Mouse (Mus musculus) CD4-positive, CD25-positive, alpha-beta regulatory T cell, adult 2 months (primary cell): ENCODE measurements at regions not wholly inside any gene's neighbourhood (a gene's known extent, or its start where the extent isn't known, plus 50 kb on each side); places are given as distances from the start of the nearest gene placed in this dataset.

Source experiments
- DNase-seq: peaks from one replicate; pipeline ENCODE4 v3.0.0-alpha.2; 2012; ENCODE audit warnings: low read depth, low spot score

GRCm38 (mm10) chr2:128523425-128524108 is 67.4 kb upstream of the Spdye4c start:
- DNase-seq, result no peak

DNA sequence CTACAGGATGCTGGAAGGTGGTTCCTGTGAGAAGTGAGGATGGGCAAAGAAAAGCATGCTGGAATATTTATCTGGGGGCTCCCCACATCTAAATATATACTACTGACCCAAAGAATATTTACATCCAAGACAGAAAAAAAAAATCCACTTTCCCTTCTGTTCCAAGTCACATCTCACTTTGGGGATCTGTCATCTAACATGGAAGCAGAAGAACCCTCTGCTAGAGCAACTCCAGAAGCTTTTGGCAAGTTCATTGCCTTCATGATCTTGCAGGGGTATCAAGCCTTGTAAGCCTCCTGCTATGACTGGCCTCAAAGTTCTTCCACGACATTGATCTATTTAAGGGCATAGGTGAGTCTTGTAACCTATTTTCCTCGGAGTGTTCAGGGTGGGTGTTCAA is 64.9 kb upstream of the Spdye4c start:
- no peak for DNase-seq

- no peak for DNase-seq
Observed at GRCm38 (mm10) chr2:128526883-128527344, 64.1 kb upstream of the Spdye4c start.

DNA sequence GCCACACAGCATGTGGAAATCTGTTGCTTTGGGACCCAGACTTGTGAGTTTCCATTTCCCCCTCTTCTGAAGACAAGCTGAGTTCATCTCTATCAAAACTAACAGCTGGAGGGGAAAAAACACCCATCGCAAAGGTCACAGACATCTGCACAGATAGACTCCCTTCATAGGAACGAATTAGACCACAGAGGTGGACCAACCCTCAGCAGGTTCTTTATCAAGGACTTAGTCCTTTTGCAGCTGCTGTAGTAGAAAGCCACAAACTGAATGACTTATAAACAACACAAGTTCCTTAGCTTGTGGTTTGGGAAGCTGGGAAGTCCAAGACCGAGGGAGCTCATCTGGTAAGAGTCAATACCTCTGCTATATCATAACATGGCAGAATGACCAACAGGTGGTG is 54.7 kb upstream of the Spdye4c start:
- DNase-seq, result no peak

DNA sequence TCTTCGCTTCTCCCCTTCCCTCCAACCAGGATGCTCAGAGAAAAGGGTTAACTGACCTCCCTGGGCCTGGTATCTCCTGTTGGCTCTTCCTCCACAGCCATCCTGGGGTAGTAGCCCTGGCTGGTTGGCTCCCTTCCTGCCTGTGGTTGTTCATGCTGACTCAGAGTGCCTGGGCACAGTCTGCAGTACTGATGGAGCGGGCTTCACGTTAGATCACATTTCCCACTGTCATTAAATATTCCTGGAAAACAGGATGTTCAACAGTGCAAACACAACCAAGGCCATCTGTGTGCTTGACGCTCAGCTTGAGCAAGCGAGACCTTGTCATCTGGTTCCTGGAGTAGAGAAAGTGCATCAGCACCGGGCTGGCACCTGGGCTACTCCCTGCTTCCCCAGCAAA is 53.6 kb upstream of the Spdye4c start:
- no peak for DNase-seq

DNA sequence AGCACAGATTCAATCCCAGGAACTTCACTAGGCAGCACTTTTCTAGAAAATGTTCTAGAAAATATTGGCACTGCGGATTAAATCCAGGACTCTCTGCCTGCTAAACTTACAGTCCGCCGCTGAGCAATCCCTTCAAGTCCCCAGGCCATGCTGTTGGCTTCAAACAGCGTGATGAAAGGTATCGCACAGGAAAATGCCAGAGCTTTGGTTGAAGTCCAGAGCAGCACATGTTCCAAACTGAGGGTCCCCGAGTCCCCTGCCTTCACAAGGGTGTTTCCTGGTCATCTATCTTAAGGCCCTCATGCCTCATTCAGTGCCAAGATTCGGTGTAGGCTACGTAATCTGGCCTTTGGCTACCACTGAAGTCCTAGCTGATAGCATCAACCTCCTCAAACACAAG is 52.3 kb upstream of the Spdye4c start:
- DNase-seq, result no peak
